Mouse (Mus musculus): ENCODE measurements at regions not wholly inside any gene's neighbourhood (a gene's known extent, or its start where the extent isn't known, plus 50 kb on each side); places are given as distances from the start of the nearest gene placed in this dataset.

- H3K36me3 ChIP-seq (ENCODE audit: insufficient read depth), result no peaks in the 10 kb centered on the region
- H3K4me3 ChIP-seq (ENCODE audit: low read depth, low read length), result no peak overlapping the region
- ATAC-seq (peak; percentile 77), DNase-seq (peak; percentile 63)
- no peaks in the 10 kb centered on the region for H3K9me3 ChIP-seq (ENCODE audit: low read length)
- peaks cover 4% of the 10 kb centered on the region; the same call in 1 of the 2 replicates for H3K4me1 ChIP-seq (ENCODE audit: insufficient read depth)
- H3K4me2 ChIP-seq (ENCODE audit: low read depth), result no peak overlapping the region
- no peak for TF ChIP-seq CTCF (IDR thresholded peaks at IDR 0.05; ENCODE audit: low read depth)
- 39% methylated on average over 11 of the region's 11 CpGs for WGBS
- H3K9ac ChIP-seq, result no peak overlapping the region
- H3K27ac ChIP-seq (ENCODE audit: low read depth, low read length), result no peak overlapping the region
- H3K27me3 ChIP-seq (ENCODE audit: insufficient read depth, low read length), result no peaks in the 10 kb centered on the region; the same call in 1 of the 2 replicates
Measured at GRCm38 (mm10) chr14:118318524-118318923, 51.8 kb downstream of the Gm9376 start.

- 72% methylated on average over 4 of the region's 4 CpGs for WGBS
- Histone ChIP-seq H3K9ac (no peak overlapping the region), H3K27ac (ENCODE audit: low read depth, low read length) (no peak overlapping the region), H3K4me1 (ENCODE audit: insufficient read depth) (peaks cover 4% of the 10 kb centered on the region; the same call in 1 of the 2 replicates), H3K36me3 (ENCODE audit: insufficient read depth) (no peaks in the 10 kb centered on the region), H3K4me2 (ENCODE audit: low read depth) (no peak overlapping the region), H3K27me3 (ENCODE audit: insufficient read depth, low read length) (no peaks in the 10 kb centered on the region; the same call in 1 of the 2 replicates), H3K9me3 (ENCODE audit: low read length) (no peaks in the 10 kb centered on the region), H3K4me3 (ENCODE audit: low read depth, low read length) (no peak overlapping the region)
- TF ChIP-seq CTCF (IDR thresholded peaks at IDR 0.05; ENCODE audit: low read depth), result no peak
- DNase-seq (no peak), ATAC-seq (no peak)
Measured at GRCm38 (mm10) chr14:118320101-118320500, 53.3 kb downstream of the Gm9376 start.

- Histone ChIP-seq H3K36me3 (ENCODE audit: insufficient read depth) (no peaks in the 10 kb centered on the region), H3K4me2 (ENCODE audit: low read depth) (no peak overlapping the region), H3K27me3 (ENCODE audit: insufficient read depth, low read length) (no peaks in the 10 kb centered on the region; the same call in 1 of the 2 replicates), H3K4me1 (ENCODE audit: insufficient read depth) (peaks cover 4% of the 10 kb centered on the region; the same call in 1 of the 2 replicates), H3K9me3 (ENCODE audit: low read length) (no peaks in the 10 kb centered on the region), H3K4me3 (ENCODE audit: low read depth, low read length) (no peak overlapping the region), H3K27ac (ENCODE audit: low read depth, low read length) (no peak overlapping the region), H3K9ac (no peak overlapping the region)
- TF ChIP-seq CTCF (IDR thresholded peaks at IDR 0.05; ENCODE audit: low read depth), result no peak
- WGBS, result 89% methylated on average over 3 of the region's 3 CpGs
- DNase-seq, result no peak
- ATAC-seq, result no peak
Measured at GRCm38 (mm10) chr14:118321083-118321482, 54.3 kb downstream of the Gm9376 start.

DNA sequence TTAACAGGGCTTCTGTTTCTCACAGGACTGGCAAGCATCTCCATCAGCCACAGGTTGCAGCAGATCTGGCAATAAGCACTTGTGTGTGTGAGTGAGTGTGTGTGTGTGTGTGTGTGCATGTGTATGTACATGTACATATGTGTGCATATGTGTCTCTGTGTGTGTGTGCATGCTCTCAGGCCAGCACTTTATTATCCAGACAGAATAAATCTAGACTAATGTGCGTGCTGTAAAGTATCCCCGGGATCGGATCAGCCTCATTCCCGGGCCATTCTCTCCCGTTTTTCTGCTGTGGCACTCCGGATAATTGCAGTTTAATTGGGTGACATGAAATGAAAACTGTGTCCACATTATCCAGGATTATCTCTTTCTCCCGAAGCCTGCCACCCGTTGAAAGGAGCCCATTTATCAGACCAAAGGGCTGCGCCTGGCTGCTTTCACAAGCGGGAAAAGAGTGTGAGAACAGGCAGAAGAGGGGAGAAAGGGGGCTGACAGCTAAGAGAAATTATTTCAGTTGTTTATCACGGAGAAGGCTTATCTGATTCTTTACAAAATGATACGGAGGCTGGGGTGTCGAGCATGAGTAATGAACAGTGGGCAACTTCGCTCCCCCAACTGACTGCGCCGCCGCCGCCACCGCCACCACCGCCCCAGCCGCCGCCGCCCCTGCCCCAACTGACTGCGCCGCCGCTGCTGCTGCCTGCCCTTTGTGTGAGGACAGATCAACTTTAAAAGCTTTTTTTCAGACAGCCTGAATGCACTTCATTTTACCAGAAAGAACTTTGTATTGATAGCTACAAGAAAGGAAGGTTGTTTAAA lies 55.5 kb downstream of the Gm9376 start:
- 7% methylated on average over 26 of the region's 26 CpGs for WGBS
- peak overlapping the region; percentile 34 for H3K4me3 ChIP-seq (ENCODE audit: low read depth, low read length)
- H3K4me1 ChIP-seq (ENCODE audit: insufficient read depth), result peaks cover 4% of the 10 kb centered on the region; the same call in 1 of the 2 replicates
- peak; percentile 24 for DNase-seq
- peak; percentile 47; the same call in 1 of the 2 replicates for ATAC-seq
- peak overlapping the region; percentile 62 for H3K4me2 ChIP-seq (ENCODE audit: low read depth)
- no peaks in the 10 kb centered on the region; the same call in 1 of the 2 replicates for H3K27me3 ChIP-seq (ENCODE audit: insufficient read depth, low read length)
- H3K27ac ChIP-seq (ENCODE audit: low read depth, low read length), result no peak overlapping the region
- TF ChIP-seq CTCF (IDR thresholded peaks at IDR 0.05; ENCODE audit: low read depth), result no peak
- no peaks in the 10 kb centered on the region for H3K36me3 ChIP-seq (ENCODE audit: insufficient read depth)
- no peaks in the 10 kb centered on the region for H3K9me3 ChIP-seq (ENCODE audit: low read length)
- peak overlapping the region; percentile 25 for H3K9ac ChIP-seq

GRCm38 (mm10) chr14:118322865-118323264 lies 56.1 kb downstream of the Gm9376 start:
- Histone ChIP-seq H3K4me2 (ENCODE audit: low read depth) (peak overlapping the region; percentile 62), H3K27ac (ENCODE audit: low read depth, low read length) (no peak overlapping the region), H3K9me3 (ENCODE audit: low read length) (no peaks in the 10 kb centered on the region), H3K9ac (peak overlapping the region; percentile 25), H3K4me1 (ENCODE audit: insufficient read depth) (peaks cover 4% of the 10 kb centered on the region; the same call in 1 of the 2 replicates), H3K36me3 (ENCODE audit: insufficient read depth) (no peaks in the 10 kb centered on the region), H3K27me3 (ENCODE audit: insufficient read depth, low read length) (no peaks in the 10 kb centered on the region; the same call in 1 of the 2 replicates), H3K4me3 (ENCODE audit: low read depth, low read length) (peak overlapping the region; percentile 34)
- WGBS, result 2% methylated on average over 11 of the region's 11 CpGs
- DNase-seq (peak; percentile 17), ATAC-seq (0 out of 2 replicates have a peak, but pooled peaks have one; percentile 37)
- no peak for TF ChIP-seq CTCF (IDR thresholded peaks at IDR 0.05; ENCODE audit: low read depth)

- no peaks in the 10 kb centered on the region for H3K4me1 ChIP-seq (ENCODE audit: insufficient read depth)
- H3K4me3 ChIP-seq (ENCODE audit: low read depth, low read length), result no peak overlapping the region
- TF ChIP-seq CTCF (IDR thresholded peaks at IDR 0.05; ENCODE audit: low read depth), result no peak
- no peak overlapping the region for H3K4me2 ChIP-seq (ENCODE audit: low read depth)
- H3K27ac ChIP-seq (ENCODE audit: low read depth, low read length), result no peak overlapping the region
- no peak for DNase-seq
- ATAC-seq, result no peak
- 87% methylated on average over 3 of the region's 3 CpGs for WGBS
- no peaks in the 10 kb centered on the region for H3K27me3 ChIP-seq (ENCODE audit: insufficient read depth, low read length)
- H3K9ac ChIP-seq, result no peak overlapping the region
- no peaks in the 10 kb centered on the region for H3K9me3 ChIP-seq (ENCODE audit: low read length)
- H3K36me3 ChIP-seq (ENCODE audit: insufficient read depth), result no peaks in the 10 kb centered on the region
Measured at GRCm38 (mm10) chr14:118338071-118338470, 71.3 kb downstream of the Gm9376 start.

DNA sequence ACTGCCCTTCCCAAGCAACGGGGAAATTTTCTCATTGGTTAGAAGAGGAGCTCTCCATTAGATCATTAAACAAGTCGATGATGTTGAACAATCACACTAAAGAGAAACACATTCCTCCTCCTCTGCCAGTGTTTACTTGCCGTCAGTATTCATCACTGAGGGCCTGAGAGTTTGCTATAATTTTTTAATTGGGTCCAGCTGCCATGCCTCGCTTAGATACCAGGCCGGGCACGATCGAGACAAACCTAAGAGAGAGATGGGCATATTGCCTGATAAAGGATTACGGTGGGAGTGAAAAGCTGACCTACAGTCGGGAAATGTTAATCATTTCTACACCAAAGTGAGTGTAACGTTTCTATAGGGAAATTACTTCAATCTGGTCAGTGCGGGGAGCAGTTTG lies 96.2 kb downstream of the Gm9376 start:
- DNase-seq, result no peak
- 39% methylated on average over 11 of the region's 11 CpGs for WGBS
- Histone ChIP-seq H3K36me3 (ENCODE audit: insufficient read depth) (no peaks in the 10 kb centered on the region), H3K27ac (ENCODE audit: low read depth, low read length) (no peak overlapping the region), H3K4me2 (ENCODE audit: low read depth) (peak overlapping the region; percentile 21; the same call in 1 of the 2 replicates), H3K9me3 (ENCODE audit: low read length) (no peaks in the 10 kb centered on the region), H3K4me1 (ENCODE audit: insufficient read depth) (no peaks in the 10 kb centered on the region), H3K27me3 (ENCODE audit: insufficient read depth, low read length) (no peaks in the 10 kb centered on the region), H3K4me3 (ENCODE audit: low read depth, low read length) (no peak overlapping the region), H3K9ac (no peak overlapping the region)
- no peak for TF ChIP-seq CTCF (IDR thresholded peaks at IDR 0.05; ENCODE audit: low read depth)
- ATAC-seq, result no peak

Data from forebrain, postnatal 0 days (tissue).